Mouse (Mus musculus): ENCODE measurements around the gene Abhd11.
"Not testable (repeated sequence)": the region's sequence is repeated elsewhere in the genome, so short reads cannot be mapped to it uniquely, and the experiment has no call there.

Gene Abhd11

GRCm38 (mm10) chr5:135024665-135025224 is 15.8 kb downstream of the Abhd11 start:
- peak; percentile 31 for DNase-seq

- DNase-seq = no peak
These were observed 16.9 kb downstream of the Abhd11 start for GRCm38 (mm10) chr5:135025899-135026298.

GRCm38 (mm10) chr5:135029007-135029854 is 20.3 kb downstream of the Abhd11 start:
- DNase-seq = no peak

DNA sequence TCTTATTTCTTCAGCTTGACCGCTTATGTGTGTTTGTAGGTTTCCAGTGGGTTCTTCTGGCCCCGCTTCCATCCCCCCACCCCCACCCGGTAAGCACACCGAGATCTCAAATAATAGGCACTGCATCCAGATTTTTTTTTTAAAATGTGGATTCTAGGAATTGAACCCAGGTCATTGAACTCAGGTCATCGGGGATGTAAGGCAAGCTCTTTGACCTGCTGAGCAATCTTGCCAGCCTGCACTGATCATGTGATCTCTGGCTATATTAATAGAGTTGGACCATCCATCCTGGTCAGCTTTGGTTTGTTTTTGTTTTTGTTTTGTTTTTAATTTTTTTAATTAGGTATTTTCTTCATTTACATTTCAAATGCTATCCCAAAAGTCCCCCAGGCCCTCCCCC is 23.6 kb downstream of the Abhd11 start:
- DNase-seq = no peak

DNA sequence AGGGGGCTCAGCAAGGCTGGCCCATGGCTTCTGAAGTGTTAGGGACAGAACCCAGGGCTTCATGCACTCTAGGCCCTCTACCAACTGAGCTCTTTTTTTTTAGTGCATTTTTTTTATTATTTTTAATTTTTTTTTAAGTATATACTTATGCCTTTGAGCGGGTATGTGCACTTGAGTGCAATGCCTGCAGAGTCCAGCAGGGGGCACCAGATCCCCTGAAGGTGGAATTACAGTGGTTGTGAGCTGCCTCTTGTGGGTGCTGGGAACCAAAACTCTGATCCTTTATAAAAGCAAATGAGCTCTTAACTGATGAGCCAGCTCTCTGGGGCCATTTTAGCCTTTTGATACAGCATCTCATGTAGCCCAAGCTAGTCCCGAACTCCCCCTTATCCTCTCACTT is 25.6 kb downstream of the Abhd11 start:
- no peak for DNase-seq

- peak; percentile 38 for DNase-seq
These were observed 26.8 kb downstream of the Abhd11 start for GRCm38 (mm10) chr5:135035608-135036359.

DNA sequence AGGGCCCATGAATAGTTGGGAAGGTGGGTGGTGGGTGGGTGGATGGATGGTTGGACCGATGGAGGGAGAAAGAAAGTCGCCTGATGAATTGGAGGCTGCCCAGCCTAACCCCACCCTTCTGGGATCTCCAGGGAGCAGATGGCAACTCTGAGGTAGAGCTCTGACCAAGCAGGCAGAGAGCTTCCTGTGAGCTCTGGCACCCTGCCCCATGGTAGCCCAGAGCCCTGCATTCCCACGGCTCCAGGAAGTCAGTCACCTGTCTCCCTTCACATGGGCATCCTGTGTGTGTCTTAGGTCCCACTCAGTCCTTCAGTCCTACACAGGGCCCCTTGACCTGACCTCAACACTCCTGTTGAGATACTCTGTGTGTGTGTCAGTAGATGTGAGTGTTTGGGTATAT is 29.0 kb downstream of the Abhd11 start:
- no peak for DNase-seq

DNA sequence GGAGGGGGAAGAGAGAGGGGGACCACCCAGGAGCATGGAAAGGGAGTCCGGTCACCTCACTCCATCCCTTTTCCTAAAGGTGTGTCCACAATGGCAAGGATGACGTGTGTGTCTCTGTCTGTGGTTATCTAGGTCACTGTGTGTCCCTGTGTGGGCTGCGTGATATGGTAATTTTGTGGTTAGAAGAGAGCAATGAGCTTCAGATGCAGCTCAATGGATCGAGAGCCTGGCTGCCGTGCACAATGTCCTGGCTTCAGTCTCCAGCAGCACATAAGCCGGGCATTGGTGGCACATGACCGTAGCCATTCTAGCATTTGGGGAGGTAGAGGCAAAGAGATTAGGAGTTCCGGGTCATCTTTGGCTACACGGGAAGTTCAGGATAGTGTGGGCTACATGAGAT is 30.6 kb downstream of the Abhd11 start:
- no peak for DNase-seq

- no peak for DNase-seq
These were observed 31.1 kb downstream of the Abhd11 start for GRCm38 (mm10) chr5:135040059-135040458.

- peak; percentile 47 for DNase-seq
These were observed 31.8 kb downstream of the Abhd11 start for GRCm38 (mm10) chr5:135040777-135041176.

- peak; percentile 65 for DNase-seq
These were observed 33.3 kb downstream of the Abhd11 start for GRCm38 (mm10) chr5:135042105-135042788.

DNA sequence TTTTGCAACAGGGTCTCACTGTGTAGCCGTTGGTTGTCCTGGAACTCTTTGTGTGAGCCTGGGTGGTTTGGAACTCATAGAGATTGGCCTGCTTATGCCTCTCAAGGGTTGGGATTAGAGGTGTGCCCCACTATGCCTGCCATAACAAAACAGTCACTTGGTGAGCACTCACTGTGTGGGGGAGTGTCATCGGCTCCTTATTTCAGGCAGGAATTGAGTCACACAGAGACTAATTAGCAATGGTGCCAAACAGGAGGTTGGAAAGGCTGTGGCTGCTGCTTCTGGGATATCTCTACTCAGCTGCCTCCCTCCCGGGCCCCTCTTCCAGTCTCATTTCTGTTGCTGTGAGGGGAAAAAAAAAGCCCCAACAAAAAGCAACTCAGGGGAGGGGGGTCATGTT is 35.6 kb downstream of the Abhd11 start:
- DNase-seq = no peak

DNA sequence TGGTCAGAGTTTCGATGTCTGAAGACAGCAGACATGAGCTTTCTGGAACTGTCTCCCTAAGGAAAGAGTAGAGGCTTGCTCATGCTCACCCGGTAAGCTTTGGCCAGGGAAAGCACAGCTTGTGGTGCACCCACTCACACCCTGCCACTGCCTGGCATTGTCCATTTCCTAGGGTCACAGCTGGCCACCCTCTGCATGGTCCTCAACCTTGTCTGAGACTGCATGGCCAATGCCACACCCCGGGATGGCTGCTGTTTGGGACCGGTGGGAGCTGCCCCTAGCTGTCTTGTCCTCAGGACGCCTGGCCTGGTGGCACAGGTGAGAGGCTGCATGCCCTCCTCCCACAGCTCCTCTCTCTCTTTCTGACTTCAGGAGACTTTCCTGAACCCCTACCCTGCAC is 39.6 kb downstream of the Abhd11 start:
- no peak for DNase-seq

GRCm38 (mm10) chr5:135049268-135049667 is 40.3 kb downstream of the Abhd11 start:
- not testable (repeated sequence) for DNase-seq

GRCm38 (mm10) chr5:135053356-135053755 is 44.4 kb downstream of the Abhd11 start:
- no peak for DNase-seq
